Mouse (Mus musculus): Measurements from ENCODE around the gene Kpna3.
"Not testable (repeated sequence)": the region's sequence is repeated elsewhere in the genome, so short reads cannot be mapped to it uniquely, and the experiment has no call there.

Kpna3 gene

DNA sequence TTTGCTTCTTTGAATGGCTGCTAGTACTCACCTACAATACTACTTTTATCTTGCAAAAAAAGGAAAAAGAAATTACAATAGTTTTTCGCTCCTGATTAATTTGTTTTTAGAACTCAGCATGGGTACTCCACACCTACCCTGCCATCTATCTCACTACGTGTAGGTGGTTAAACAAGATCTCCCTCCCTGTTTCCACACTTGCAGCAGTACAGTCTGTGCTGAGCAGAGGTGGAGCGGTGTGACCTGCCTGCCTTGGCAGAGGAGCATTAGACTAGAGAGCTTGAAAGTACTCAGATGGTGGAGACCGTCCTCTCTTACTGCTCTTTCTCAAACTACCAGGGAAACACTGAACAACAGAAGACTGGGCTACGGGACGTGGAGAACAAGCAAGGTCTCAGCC lies 44.9 kb downstream of the Kpna3 start:
- no peak for DNase-seq (ENCODE audit: low read depth, low spot score)

DNA sequence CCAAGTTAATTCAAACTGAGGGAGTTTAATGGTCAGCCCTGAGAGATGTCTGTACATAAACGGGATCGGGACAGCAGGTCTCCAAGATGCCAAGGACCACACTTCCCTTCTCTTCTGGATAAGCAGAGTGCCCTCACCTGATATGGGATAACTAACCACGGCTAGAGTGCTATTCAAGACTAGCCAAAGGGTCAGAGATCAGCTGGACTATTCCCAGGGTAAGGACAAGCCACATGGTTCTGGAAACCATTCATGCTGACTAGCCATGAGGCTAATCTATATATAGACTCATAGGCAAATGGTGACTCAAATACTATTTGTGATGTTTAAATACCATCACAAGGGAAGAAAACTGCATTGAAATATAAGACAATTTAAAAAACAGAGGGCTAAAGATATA lies 49.1 kb downstream of the Kpna3 start:
- DNase-seq (ENCODE audit: low read depth, low spot score): no peak

DNA sequence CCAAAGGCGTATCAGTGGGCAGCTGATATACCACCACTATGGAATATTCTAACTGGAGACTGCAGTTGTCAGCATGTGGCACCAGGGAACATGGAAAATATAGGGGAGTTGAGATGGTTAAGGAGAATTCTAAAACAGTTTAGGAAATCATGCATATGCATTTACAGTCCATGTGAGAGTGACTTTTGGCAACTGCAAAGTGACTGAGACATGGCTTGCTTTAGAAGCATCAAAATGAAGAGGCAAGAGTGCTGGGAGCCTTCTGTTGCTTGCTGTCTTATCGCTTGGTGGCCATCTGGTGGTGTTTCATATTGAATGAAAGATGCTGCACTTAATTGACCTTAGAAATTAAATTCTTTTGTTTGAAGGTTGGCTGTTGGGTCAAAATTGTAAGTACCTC lies 72.4 kb downstream of the Kpna3 start:
- no peak for DNase-seq (ENCODE audit: low read depth, low spot score)

DNA sequence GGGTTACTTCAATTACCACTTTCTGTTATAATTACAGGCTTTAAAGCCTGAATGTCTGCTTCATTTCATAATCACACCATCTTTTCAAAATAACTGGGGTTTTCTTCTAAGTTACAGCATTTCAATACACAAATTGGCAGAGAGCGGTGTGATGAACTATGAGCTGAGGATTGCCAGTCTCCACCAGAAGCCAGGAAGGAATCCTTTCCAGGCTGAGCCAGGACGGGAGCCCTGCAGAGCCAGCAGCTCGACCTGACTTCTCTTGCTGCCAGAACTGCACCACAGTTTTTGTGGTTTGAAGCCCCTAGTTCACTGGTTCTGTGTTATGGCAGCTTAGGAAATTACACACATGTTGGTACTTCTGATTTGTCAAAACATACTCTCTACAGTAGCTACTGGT lies 75.0 kb downstream of the Kpna3 start:
- DNase-seq (ENCODE audit: low read depth, low spot score): no peak

DNA sequence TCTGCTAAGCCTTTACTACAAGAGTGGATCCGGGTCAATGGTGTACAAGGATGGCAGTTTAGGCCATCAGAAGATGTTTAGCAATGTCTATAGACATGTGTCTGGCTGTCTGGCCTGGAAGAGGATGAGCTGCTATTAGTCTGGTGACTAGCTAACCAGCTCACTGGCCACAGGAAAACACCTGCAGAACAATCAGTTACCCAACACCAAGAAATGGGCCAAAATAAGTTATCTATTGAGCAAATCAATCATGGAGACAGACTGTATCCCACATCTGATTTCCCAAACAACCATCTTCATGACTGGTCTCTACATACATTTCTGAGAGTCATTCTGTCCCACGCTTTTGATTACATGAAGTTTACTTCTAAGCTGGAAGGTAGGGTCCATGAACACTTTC lies 75.9 kb downstream of the Kpna3 start:
- no peak for DNase-seq (ENCODE audit: low read depth, low spot score)

DNA sequence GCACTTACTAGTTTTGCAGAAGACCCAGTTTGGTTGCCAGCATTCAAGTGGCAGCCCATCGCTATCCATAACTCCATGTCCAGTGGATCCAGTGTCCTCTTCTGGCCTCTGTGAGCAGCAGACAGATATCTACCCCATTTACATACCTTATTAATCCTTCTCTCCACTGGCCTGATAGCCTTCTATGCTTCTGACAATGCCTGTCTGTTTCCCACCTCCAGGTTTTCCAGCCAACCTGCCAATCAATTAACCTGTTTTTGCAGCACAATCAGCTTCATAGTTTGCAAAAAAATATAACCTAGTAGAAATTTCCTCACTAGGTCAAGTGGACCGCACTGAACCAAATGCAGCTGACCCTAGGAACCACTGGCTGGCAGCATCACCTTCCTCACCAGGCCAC lies 77.4 kb downstream of the Kpna3 start:
- DNase-seq (ENCODE audit: low read depth, low spot score): no peak

DNA sequence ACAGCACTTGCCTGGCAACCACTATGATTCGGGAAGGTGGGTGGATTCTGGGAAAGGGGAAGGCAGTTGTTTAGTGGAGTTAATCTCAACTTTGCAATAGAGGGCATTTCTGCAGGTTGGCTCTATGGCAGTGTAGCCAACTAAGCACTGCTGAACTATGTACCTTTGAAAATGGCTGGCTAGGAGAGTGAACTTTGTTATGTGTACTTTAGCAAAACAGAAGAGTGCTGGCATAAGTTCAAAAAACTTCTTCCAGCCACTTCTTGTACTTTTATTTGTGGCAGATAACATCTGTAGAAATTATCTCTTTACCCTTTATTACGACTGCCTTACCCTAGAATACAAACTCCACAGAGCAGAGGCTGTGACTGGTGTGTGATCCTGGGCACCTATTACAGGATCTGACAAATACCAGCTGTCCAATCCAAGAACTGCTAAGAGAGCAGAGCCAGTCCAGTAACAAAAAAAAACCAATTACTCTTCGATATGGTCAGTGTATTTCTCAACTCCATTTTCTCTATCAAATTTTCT lies 78.6 kb downstream of the Kpna3 start:
- DNase-seq (ENCODE audit: low read depth, low spot score): no peak

DNA sequence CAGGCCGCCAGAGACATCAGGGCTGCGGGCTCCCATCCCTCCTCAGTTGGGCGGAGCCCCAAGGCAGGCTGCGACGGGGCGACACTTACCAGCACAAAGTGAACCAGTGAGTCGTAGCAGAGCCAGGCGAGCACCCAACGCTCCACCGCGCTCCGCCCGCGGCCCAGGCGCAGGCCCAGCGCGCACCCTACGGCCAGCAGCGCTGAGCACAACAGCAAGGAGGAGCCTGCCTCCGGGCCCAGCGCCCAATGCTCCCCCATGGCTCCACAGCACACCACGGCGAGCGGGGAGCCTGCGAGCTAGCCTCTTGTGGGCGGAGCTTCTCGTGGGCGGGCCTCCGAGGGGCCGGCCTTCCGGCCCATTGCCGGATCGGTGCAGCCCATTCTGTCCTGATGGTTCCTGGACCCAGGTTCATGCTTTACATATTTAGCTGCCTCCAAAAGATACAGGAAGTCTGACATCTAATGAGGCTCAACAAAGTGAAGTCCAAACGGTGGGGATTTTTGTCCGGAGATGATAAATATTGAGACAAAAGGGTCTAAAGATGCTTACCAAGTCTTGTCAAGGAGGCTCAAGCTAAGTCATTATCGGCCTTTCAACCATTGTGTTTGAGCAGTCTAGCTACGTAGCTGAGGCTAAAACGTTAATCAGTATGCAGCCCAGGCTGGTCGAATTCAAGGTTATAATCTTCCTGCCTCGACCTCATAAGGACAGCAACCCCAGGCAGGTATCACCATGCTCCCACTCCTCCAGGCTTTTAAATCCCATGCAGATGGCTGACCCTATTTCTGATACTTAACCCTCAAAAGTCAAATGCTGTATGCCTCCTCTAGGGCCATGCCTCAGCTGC lies 79.3 kb downstream of the Kpna3 start, which contains the start of gene Ebpl:
Gene Ebpl (minus strand): TSS at position 309 of the 850 bp plus-strand sequence.
- peak; percentile 86 for DNase-seq (ENCODE audit: low read depth, low spot score)

DNA sequence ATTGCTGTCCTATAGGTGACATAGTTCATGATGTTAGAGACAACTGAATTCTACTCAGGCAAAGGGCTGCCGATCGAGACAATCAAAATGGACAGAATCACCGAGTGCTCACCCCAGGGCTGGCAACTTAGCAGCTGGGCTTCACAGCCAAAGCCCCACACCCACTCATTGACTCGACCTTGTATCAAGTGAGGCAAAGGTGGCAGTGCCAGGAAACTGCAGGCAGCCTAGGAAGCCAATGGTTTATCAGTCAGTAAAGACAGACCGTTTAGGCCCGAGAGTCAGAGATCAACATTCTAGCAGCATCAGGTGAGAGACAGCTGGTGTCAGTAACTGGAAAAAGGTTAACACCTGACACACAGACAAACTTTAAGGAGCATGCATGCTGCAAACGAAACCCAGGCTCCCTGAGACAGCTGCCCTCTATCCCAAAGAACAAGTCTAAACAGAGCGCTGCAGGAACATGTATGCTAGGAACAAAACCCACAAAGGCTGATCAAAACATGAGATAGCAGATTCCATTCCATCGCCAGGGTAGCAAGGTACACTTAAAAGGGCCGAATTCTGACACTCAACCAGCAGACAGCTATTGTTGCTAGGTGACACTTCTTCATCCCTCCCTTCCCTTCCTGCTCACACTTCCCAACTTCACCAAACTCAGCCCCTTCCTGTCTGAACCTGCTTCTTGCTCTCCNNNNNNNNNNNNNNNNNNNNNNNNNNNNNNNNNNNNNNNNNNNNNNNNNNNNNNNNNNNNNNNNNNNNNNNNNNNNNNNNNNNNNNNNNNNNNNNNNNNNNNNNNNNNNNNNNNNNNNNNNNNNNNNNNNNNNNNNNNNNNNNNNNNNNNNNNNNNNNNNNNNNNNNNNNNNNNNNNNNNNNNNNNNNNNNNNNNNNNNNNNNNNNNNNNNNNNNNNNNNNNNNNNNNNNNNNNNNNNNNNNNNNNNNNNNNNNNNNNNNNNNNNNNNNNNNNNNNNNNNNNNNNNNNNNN lies 85.1 kb downstream of the Kpna3 start:
- DNase-seq (ENCODE audit: low read depth, low spot score): no peak

DNA sequence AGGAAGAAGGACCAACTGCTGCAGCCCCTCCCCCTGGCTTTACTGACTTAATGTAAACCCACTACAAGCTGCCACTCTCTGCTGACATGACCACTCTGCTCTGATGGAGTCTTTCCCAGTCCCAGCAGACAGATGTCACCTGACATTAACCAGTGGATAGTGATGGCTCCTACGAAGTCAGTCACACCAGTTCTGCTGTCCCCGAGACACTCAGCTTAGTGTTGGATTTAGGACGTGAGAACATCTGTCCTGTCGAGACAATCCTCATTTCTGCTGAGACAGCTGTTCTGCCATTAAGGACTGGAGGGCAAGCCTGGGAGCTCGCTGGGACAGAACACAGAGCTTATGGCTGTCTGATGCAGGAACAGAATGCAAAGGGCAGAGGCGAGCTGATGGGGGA lies 88.9 kb downstream of the Kpna3 start:
- DNase-seq (ENCODE audit: low read depth, low spot score): no peak

DNA sequence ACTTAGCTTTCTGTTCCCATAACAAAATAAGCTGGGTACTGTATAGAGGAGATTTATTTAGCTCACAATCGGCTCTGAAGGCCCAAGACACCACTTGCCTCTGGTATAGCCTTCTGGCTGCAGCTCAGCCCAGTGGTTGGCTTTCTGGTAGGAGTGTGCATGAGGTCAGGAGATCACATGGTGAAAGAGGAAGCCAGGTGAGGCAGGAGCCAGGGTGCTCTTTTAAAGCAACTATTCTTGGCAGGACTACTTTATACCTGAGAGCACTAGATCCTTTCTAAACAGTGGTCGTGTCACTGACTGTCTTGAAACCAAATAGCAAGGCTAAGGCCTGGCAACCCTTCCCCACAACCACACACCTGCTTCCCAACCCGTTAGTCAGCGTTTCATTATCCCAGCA lies 89.8 kb downstream of the Kpna3 start:
- no peak for DNase-seq (ENCODE audit: low read depth, low spot score)

DNA sequence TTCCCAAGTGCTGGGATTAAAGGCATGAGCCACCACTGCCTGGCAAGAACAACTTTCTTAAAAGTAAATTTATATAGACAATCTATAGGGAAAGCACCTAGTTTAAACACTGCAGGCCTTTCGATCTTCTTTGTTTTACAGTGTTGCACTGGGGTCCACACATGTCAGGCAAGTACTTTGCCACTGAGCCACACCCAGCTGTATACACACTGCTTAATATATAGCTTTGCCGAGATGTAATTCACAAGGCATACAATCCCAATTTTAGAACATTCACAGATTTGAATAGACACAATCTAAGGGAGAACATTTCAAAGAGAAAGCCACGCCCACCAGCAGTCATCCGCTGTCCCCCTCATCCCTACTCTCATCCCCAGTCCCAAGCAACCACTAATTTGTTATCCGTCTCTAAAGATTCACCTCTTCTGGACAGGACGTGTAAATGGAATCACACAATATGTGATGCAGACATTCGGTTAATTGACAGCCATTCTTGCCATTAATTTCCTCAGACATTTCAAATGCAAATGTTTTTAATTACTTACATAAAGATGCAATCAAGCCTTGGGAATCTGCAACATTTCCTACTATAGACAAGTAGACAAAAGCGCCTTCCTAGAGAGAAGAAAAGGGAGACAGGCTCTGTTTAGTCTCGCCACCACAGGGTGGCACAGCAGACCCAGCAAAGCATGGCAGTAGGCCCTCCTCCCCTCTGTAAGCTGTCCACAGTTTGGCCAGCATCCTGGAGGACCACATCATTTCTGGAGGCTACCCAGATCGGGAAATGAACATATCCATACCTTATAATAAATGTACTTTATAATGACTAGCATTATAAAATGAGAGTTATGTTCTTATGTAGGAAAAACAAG lies 92.6 kb downstream of the Kpna3 start:
- no peak for DNase-seq (ENCODE audit: low read depth, low spot score)

DNA sequence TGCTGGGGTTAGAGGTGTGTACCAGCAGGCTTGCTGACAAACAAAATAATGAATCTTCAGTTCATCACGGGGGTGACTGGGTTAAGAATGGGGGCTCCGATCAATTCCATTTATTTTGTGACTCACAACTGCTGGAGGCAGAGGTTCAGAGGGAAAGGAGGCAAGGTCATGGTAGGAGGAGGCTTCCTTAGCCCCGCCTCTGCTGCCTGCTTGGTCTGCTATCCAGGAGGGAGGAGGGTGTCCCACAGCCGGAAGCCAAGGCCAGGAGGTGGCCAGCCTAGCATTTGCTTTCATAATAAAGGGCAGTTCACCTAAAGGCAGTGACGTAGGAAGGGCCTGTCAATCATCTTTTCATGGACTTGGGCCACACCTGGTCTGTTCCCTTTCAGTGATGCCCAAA lies 95.1 kb downstream of the Kpna3 start:
- DNase-seq (ENCODE audit: low read depth, low spot score): peak; percentile 16

DNA sequence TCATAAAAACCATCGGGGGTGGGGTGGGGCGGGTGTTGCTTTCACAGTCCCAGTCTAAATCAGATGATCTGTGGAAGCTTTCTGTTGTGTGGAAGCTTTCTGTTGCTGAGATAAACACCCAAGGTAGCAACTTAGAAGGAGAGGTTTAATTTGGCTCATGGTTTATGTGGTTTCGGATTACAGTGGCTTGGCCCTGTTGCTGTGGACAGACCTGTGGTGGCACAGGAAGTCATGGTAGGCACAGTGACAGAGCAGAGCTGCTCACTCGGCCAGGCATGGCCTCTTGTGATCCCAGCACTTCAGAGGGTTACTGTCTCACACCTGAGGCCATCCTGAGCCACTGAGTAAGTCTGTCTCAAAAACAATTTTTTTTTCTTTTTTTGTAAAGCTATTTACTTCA lies 100.3 kb downstream of the Kpna3 start:
- no peak for DNase-seq (ENCODE audit: low read depth, low spot score)

DNA sequence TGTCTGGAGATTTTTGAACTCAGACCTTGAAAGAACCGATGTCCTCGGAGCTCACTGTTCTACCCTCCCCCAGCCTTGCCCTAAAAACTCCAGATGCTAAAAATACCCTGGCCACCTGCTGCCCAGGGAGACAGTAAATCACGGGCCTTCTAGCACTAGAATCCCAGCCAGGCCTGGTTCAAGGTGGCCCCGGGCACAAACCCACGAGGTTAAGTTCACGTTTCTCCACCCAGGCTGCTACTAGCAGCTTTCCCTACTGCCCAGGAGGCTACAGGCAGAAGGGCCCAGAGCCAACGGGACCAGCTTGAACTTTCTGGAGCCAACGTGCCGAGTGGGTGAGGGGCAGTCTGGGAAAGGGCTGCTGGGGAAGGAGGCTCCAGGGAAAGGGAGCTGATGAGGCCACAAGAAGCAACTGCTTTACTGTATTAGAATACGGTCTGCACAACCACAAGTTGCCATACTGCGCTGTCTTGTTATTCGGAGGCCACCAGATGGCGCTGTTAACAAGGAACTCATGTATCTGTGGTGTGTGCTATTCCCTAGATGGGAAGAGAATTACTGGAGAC lies 108.6 kb downstream of the Kpna3 start:
- DNase-seq (ENCODE audit: low read depth, low spot score): peak; percentile 86

DNA sequence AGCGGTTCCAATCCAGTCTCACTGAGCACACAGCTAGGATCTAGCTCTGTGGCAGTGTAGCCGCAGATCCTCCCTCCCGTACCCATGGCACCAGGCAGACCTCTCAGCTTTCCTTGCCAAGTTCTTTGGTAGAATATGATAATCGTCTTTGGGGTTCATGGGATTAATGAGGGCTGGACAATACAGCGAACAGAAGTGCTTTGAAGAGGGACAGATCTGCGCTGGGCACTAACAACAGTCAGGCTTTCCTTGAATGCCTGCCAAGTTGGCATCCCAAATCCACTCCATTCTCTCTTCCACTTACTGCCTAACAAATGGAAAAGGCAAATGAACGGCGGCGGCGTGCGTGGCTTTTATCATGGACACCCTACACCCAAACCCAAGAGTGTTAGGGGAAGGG lies 109.1 kb downstream of the Kpna3 start:
- DNase-seq (ENCODE audit: low read depth, low spot score): no peak

DNA sequence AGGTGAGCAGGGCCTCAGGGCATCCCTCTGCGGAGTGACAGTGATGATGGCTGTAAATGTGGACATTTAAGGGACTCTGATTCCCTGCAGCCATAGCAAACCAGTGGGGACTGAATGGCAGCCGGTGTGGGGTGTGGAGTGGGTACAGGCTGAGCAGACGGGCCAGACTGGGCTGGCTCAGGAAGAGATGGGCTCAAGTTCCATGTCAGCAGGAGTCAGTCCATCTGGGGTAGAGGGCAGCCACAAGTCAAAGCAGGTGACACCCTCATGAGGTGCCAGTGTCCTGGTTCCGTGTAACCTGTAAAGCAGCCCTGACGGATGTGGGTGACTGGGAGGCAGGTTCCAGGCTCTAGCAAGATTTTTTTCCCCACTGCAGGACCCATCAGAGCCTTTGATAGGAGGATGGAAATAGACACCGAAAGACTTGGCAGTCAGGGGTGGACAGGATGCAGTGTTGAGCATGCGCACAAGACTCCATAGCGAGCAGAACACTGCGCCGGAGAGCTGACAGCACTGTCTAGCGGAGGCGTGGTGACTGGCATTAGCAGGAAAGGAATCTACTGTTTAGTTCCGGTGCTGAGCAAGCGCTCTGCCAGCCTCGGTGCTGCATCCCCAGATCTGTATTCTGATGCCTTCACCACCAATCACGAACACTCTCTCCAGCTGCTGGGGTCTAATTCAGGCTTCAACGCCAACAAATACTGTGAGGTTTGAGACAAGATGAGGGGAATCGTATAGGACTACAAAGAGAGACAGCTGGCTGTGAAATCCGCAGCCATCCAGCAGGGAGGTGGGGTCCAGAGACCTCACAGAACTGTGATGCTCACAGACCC lies 111.8 kb downstream of the Kpna3 start:
- DNase-seq (ENCODE audit: low read depth, low spot score): no peak

DNA sequence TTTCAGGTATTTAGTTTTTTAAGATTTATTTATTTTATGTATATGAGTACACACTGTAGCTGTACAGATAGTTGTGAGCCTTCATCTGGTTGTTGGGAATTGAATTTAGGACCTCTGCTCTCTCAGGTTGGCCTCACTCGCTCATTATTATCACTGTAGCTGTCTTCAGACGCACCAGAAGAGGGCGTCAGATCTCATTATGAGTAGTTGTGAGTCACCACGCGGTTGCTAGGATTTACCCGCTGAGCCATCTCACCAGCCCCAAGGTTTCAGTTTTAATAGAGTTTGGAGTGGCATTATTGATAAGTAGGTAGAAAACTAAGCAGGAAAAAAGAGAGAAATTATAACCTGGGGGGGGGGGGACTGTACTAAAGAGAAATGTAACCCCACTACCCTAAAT lies 112.7 kb downstream of the Kpna3 start:
- not testable (repeated sequence) for DNase-seq (ENCODE audit: low read depth, low spot score)

DNA sequence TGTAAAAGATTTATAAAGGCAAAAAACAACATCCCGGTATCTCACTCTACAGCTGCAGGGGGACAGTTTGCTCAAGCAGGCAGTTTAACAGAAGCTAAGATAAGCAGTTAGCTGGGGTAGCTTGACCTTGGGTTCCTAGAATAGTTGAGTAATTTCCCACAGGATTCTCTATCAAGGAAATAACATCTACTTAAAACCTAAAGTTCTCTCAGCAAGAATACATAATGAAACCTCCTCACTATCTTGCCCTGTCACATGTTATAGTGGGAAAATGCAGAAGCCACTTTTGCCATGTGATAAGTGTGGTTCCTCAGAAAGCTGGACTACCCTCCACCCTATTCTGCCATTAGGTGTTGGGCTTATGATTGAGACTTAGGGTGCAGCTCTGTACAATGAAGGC lies 116.9 kb downstream of the Kpna3 start:
- DNase-seq (ENCODE audit: low read depth, low spot score): no peak

DNA sequence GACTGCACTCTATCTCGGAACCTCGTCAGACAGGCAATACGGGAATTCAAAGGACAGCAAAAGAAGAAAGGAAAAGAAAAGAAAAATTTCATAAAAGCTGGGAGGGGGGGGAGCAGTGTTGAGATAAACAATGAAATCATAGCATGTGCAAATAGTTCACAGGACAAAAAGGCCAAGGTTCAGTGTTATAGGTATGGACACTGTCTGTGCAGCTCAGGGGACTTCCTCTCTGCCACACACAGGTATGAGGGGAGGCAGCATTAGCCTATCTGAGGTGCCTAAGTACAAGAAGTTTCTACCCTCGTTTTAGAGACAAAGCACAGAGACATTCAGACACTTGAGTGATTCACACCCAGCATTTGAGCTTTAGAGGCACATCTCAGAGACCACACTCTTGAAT lies 118.5 kb downstream of the Kpna3 start:
- no peak for DNase-seq (ENCODE audit: low read depth, low spot score)

Data from ZHBTc4 (cell line).